Mouse (Mus musculus) frontal cortex, postnatal 10 days (tissue): ENCODE results near the gene Gm27021.

Experiments
- DNase-seq, 2 experiments: peaks; one replicate each; pipeline ENCODE4 v3.0.0; 2022; ENCODE audit warnings: low spot score in 2 of 2, mixed read lengths in 1 of 2

The Gm27021 gene

DNA sequence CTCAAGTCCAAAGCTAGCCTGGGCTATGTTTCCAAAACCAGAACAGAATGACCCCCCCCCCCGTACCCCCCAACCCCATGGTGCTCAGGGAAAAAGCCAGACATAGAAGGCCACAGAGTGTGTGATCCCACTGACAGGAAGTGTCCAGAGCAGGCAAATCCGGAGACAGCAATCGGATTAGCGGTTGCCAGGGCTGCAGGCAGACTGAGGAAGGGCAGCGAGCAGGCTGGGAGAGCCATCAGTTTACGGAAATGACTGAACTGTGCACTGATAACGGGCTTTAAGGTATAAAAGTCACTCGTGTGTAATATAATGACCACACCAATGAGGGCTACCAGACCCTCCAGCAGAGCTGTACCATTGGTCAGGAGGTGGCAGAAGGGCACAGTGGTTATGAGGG is 26.6 kb downstream of the Gm27021 start:
- no peak for DNase-seq

DNA sequence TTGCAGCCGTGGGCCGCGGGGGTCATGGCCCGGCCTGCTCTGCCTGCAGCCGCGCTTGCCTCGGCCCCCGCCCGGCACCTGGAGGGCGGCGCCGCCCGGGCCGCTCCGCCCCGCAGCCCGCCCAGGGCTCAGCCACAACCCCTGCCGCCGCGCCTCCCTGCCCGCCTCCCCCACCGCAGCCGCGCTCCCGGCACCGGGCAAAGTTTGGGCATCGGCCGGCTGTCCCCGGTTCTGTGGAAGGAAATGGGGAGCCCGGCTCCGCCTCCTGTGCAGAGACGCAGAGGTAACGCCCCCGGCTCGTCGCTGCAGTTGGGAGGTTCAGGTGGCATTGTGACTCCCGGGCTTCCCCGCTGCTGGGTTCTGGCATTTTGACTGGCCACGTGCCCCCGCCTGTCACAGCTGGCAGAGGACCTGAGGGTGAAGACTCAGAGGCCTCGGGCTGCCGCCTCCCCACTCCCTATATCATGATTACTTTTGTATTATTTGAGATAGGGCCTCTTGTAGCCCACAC is 33.5 kb downstream of the Gm27021 start:
- DNase-seq = peak in 1 of 2 experiments; percentile 37

GRCm38 (mm10) chr8:120633665-120634271 is 34.1 kb downstream of the Gm27021 start:
- no peak for DNase-seq

- no peak for DNase-seq
Measured at GRCm38 (mm10) chr8:120632969-120633664, 34.8 kb downstream of the Gm27021 start.

GRCm38 (mm10) chr8:120631441-120632375 is 36.2 kb downstream of the Gm27021 start:
- no peak for DNase-seq

DNA sequence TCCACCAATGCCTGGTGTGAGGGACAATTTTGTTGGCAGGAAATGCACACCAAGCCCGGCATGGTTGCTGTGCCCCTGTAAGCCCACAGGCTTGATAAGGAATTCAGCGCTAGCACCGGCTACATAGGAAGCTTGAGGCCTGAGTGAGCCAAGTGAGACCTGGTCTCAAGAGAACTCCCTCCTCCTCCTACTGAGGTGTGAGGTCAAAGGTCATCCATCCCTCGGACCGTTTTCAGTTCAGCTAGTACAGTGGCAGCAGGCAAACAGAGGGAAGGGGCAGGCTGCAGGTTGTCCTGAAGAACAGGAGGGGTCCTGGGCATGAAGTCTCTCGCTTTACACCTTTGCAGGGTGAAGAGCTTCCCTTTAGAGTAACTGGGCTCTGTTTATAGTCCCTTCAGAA is 37.0 kb downstream of the Gm27021 start:
- no peak for DNase-seq

GRCm38 (mm10) chr8:120630031-120630430 is 37.8 kb downstream of the Gm27021 start:
- no peak for DNase-seq

DNA sequence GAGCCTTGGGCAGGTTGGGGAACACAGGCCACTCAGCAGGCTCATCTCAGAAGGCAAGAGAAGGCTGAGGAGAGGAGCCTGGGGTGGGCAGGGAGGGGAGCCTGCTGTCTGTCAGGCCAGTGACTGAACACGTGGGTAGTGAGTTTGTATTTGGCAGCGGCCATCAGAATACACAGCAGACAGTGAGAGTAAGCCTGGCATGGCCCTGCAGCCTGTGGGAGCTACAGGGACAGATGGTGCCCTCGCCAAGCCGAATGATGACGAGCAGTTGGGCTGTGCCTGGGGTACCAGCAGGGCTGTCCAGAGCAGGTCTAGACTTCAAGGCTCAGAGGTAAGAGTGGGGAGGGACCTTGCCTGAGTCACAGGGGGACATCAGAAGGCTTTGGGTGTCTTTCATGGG is 40.6 kb downstream of the Gm27021 start:
- DNase-seq = no peak

DNA sequence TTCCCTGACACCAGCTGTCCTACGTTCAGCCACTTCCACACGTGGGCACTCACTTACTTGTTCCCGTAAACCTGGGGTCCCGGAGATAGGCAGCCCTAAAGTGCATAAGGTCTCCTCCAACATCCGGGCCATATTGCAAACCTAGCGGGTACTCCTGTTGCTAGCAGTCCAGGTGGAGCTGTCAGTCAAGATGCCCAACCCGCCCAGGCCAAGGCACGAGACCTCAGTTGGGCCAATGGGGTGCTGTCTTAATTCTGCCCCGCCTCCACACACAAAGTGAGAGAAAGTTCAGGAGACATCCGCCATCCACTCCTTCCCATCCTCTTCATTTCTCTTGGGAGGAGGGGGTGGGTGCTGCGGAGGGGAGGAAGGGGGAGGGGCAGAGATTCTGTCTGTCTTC is 41.4 kb downstream of the Gm27021 start:
- no peak for DNase-seq

GRCm38 (mm10) chr8:120623608-120624007 is 44.3 kb downstream of the Gm27021 start:
- DNase-seq = no peak

- no peak for DNase-seq
Measured at GRCm38 (mm10) chr8:120622161-120622560, 45.7 kb downstream of the Gm27021 start.

DNA sequence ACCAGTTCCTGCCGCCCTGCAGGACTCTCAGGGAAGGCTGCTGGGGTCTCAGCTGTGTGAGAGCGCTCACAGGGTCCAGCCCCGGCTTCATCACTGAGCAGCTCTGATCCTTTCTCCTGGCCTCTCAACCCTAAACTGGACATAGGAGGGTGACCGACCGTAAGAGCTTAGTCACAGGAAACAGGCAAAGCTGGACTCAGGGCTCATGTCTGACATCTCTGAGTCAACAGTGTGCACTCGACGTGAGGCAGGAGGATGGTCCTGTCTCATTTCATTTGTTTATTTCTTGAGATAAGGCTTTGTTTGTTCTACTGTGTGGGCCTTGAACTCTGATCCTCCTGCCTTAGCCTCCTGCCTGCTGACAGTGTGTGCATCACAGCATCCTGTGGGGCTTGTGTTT is 47.4 kb downstream of the Gm27021 start:
- no peak for DNase-seq

GRCm38 (mm10) chr8:120619235-120620180 is 48.4 kb downstream of the Gm27021 start:
- DNase-seq = peak in 1 of 2 experiments; percentile 48

GRCm38 (mm10) chr8:120618110-120618509 is 49.8 kb downstream of the Gm27021 start:
- peak in 1 of 2 experiments; percentile 64 for DNase-seq

DNA sequence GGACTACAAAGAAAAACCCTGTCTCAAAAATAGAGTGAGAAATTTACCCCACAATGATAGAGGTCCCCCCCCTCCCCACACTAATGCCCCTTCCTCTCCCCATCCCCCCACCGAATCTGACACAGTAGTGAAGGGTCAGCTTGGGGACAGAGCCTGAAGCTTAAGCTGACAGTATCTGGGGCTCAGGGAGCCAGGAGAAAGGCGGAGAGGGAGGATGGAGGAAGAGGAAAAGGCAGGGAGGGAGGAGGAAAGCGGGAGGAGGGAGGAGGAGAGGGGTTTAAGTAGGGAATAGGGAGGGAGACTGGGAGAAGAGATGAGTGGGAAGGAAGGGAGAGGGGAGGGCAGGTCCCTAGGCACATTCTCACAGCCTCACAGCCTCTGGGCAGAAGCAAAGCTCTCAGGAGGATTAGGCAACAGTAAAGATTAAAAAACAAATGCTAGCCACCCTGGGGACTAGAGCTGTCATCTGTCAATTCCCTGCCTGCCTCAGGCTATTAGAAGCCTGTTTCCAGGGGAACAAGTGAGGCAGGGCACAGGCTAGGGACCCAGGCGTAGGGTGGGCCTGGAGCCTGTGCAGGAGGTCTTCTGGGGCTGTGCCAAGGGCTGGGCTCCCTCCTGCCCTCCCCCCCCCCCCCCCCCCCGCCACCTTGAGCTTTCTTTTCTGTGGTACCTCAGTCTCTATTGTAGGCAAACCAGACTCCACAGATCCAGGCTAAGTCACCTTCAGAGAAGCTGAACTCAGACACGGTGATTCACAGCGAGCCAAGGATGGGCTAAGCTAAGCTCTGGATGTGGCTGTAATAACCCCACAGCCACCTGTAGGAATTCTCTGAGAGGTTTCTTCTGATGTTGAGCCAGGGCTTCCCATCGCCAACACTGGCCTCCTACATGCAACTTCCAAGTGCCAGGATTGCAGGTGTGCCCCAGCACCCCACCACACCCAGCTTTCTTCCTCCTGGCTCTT is 50.9 kb downstream of the Gm27021 start:
- no peak for DNase-seq

DNA sequence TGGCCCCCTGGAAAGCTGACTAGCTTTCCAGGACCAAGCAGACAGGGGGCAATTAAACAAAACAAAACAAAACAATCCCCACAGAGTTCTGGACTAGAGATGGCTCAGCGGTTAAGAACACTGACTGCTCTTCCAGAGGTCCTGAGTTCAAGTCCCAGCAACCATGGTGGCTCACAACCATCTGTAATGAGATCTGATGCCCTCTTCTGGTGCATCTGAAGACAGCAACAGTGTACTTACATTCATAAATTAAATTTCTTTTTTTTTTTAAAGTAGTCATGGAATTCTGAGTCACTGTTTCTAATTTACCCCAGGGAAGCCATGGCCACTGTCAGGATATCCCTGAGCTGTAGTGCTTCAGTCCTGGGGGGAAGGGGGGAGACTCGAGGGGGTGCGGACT is 53.4 kb downstream of the Gm27021 start:
- DNase-seq = no peak

DNA sequence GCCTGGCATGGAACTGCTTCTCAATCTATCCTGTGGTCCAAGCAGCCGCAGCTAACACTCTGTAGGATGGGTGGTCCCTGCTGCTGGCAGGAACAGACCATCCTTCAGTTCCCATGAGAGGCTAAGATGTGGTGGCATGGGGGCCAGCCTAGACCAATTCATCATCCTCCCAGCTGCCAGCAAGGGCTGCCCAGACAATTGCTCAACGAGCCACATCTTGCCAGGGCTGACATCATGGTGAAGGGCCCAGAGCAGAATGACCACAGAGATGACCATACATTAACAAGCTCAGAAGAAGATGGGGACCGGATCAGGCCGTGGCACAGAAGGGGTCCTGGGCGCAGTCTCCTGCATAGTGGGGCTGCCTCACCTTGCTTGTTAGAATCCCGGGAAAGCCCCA is 57.1 kb downstream of the Gm27021 start:
- no peak for DNase-seq

DNA sequence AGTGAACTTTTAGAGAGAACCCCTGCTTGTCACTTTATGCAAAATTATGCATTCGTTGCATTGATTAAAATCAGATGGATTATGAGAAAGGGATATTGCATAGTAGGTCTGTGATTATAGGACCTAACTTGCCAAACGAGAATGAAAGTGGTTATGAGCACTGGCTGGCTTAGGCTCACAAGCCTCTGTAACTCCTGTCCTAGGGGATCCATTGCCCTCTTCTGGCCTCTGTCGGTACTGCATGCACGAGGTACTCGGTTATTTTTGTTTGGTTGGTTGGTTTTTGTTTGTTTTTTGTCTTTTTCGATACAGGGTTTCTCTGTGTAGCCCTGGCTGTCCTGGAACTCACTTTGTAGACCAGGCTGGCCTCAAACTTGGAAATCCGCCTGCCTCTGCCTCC is 60.0 kb downstream of the Gm27021 start:
- DNase-seq = peak in 1 of 2 experiments; percentile 70

DNA sequence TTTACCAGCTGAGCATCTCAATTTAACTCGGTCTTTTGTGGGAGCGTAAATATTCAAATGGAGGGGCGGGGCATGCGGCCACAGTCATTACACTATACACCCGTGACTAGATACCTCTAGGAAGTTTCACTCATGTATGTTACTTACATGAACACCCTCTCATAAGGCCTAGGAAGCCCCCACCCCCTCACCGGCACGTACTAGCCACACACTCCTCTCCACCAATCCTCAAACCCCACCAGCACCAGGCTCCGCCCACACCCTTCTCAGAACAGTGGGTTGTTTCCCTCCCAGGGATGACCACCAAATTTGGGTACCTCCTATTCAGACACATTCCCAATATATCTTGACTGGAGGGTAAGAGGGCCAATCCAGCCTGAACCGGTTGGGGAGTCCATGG is 60.4 kb downstream of the Gm27021 start:
- no peak for DNase-seq

DNA sequence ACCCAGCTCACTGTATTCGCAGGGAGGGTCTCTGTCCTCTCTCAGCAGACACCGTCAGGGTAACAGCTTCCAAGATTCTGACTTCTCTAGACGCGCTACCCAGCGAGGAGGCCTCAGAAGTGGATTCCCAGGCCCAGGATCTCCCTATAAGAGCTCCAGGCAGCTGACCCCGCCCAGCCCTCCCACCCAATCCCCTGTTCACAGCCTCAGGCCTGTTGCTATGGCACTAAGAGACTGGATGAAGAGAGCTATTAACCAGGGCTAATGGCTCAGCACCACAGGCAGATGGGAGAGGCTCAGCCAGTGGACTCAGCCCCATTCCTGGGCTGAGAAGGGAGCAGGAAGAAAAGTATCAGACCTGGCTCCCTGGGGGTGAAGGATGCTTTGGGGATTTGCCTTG is 65.2 kb downstream of the Gm27021 start:
- no peak for DNase-seq
